In genomic region chr4:109114308-109114707, GRCm38 (mm10) we compare ENCODE assay signal across 18 mouse cellular contexts.
"Had no signal": no experiment of that assay in that cellular context is flagged by ENCODE, and none has a peak within 500 bp of the region (broad histone marks: within the 10 kb centered on the region; RNA-seq: fewer than 3 reads in every experiment).

No protein-coding gene starts in this region.

- DNase-seq: lung, embryonic 14.5 days; lung, postnatal 10 days; lung, postnatal 4 days; midbrain, embryonic 14.5 days; retina, postnatal 1 day; right cerebral cortex, adult 18-20 months; right cerebral cortex, postnatal 25 days; right cerebral cortex, postnatal 4 days; spleen, adult 18-20 months; thymus, adult 18-20 months; thymus, postnatal 14 days; thymus, postnatal 36 days had no signal

- H3K36me3 ChIP-seq: midbrain, embryonic 10.5 days; midbrain, embryonic 12.5 days; neural tube, embryonic 13.5 days; neural tube, embryonic 15.5 days had no signal

- H3K4me2 ChIP-seq: lung, embryonic 14.5 days; midbrain, embryonic 12.5 days; neural tube, embryonic 13.5 days; neural tube, embryonic 15.5 days had no signal

- H3K27ac ChIP-seq: midbrain, embryonic 10.5 days; midbrain, embryonic 12.5 days; neural tube, embryonic 13.5 days; neural tube, embryonic 15.5 days had no signal

- H3K9ac ChIP-seq: lung, embryonic 14.5 days; midbrain, embryonic 12.5 days; neural tube, embryonic 13.5 days; neural tube, embryonic 15.5 days had no signal

- H3K9me3 ChIP-seq: midbrain, embryonic 10.5 days; midbrain, embryonic 12.5 days; neural tube, embryonic 13.5 days; neural tube, embryonic 15.5 days had no signal

- ATAC-seq: midbrain, embryonic 16.5 days had no signal

- H3K27me3 ChIP-seq: midbrain, embryonic 12.5 days; neural tube, embryonic 13.5 days; neural tube, embryonic 15.5 days had no signal

- H3K4me3 ChIP-seq: midbrain, embryonic 10.5 days; midbrain, embryonic 12.5 days; myocyte; neural tube, embryonic 13.5 days; neural tube, embryonic 15.5 days had no signal
